Mouse (Mus musculus): ENCODE data around the gene Morn3. TPM values are rescaled to one million over a fixed set of nuclear protein-coding genes. Genes with fewer than 3 reads are reported as not detected.

Gene Morn3
- polyA plus RNA-seq (2016; fragmentation: Nextera tagmentation; extraction: Ambion mirVana) = 0.35 and 0.73 TPM in 2 replicates

DNA sequence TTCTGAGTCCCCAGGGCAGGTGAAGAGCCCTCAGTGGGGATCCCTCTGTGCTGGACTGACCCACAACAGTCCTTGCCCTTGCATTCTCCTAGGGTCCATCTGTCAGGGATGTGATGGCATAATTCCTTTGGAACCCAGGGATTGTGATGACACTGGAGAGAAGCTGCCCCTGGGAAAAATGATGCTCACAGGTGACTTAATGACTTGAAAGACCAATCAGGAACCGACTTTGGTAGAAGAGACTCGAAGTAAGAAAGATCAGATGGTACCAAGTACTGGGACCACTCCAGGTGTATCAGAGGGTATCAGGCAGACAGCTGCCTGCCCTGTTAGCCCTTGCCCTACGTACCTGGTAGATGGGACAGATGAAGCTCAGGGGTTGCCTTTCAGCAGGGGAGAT is at the start of gene Morn3:
Gene Morn3, minus strand, starts transcription at position 101 of the 400 bp plus-strand sequence.
- Histone ChIP-seq H3K4me3 (no peak within 1 kb of the TSS), H3K4me2 (replicated peaks) (no peak within 1 kb of the TSS), H3K27ac (no peak within 1 kb of the TSS), H3K9me3 (replicated peaks) (no peaks in the 10 kb centered on the region), H3K27me3 (no peaks in the 10 kb centered on the region), H3K9ac (no peak within 1 kb of the TSS), H3K36me3 (no peaks in the 10 kb centered on the region), H3K4me1 (peaks cover 6% of the 10 kb centered on the region)
- no peak for ATAC-seq (ENCODE audit: low FRiP score)
- 92% methylated on average over 3 of the region's 3 CpGs for WGBS

DNA sequence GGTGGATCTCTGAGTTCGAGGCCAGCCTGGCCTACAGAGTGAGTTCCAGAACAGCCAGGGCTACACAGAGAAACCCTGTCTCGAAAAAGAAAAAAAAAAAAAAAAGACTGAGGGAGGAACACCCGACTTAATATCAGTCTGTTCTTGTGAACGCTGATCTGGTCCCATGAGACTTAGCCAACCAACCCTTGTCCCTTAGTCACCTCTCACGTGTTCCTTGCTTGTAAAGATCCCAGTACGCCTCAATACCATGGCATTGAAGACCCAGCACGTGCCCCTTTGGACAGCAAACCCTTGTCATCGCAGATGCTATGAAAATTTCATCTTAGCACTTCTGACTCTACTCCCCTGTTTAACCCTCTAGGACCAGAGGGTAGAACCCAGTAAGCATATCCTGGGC is 49.5 kb upstream of the Morn3 start:
- Histone ChIP-seq H3K36me3 (no peaks in the 10 kb centered on the region), H3K27ac (no peak overlapping the region), H3K27me3 (no peaks in the 10 kb centered on the region), H3K4me1 (0 out of 2 replicates have a peak, but pooled peaks cover 3% of the 10 kb centered on the region), H3K4me2 (replicated peaks) (no peak overlapping the region), H3K4me3 (no peak overlapping the region), H3K9me3 (replicated peaks) (no peaks in the 10 kb centered on the region), H3K9ac (no peak overlapping the region)
- no peak for ATAC-seq (ENCODE audit: low FRiP score)
- 93% methylated on average over 8 of the region's 8 CpGs for WGBS

DNA sequence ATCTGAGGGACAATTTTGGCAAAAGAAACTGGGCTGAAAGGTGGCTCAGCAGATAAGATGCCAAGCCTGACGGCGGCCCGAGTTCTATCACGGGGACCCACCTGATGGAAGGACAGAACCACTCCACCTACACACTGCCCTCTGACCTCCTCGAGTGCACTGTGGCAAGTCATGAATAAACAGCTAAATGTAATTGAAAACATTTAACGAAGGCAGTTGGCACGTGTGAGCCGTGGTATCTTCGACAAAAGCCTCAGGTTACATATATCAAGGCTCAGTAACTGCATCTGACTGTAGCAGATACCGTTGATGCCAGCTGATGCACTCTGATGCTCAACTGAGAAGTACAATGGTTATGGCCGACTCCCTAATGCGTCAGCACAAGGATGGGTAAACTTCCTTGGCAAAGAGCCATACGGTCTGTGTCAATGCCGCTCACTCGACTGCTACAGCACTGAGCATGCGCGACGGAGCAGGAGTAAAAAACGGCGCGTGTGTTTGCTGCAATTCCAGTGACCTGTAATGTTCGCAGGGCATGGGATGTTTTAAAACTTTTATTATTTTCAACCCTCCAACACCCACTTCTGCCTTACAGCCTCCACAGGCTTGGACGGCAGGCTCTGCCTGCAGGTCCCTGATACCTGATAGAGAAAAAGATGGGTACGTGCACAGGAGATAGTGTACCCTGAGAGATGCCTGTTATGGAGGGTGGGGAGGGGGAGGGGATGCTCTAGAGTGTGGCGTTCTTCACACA is 47.6 kb upstream of the Morn3 start:
- no peaks in the 10 kb centered on the region for H3K27me3 ChIP-seq
- 0 out of 2 replicates have a peak, but pooled peaks cover 3% of the 10 kb centered on the region for H3K4me1 ChIP-seq
- no peak overlapping the region for H3K4me2 ChIP-seq (replicated peaks)
- no peak overlapping the region for H3K27ac ChIP-seq
- no peak overlapping the region for H3K4me3 ChIP-seq
- no peaks in the 10 kb centered on the region for H3K9me3 ChIP-seq (replicated peaks)
- no peaks in the 10 kb centered on the region for H3K36me3 ChIP-seq
- ATAC-seq (ENCODE audit: low FRiP score) = no peak
- WGBS = 82% methylated on average over 25 of the region's 25 CpGs
- no peak overlapping the region for H3K9ac ChIP-seq

DNA sequence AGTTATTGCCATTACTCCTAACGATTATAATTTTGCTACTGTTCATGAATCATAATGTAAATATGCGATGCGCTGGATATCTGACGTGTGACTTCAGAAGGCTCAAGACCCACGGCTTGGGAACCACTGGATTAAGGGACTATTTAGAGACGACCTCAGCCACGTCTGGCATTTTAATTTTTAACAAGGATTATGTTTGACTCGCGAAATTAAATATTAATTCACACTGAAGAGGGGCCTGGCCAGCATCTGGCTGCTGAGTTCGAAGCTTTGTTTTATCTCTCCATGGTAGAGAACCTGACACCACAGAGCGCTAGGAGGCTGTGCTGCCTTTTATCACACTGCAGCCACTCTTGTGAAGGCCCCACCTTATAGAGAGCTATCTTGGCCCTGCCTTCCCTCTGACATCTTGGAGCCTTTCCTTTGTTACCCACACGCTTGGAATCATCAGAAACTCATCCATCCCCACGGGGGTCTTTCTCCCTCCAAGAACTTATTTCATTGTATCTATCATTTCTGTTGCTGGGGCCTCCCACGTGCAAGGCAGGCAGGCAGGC is 46.3 kb upstream of the Morn3 start:
- 80% methylated on average over 14 of the region's 14 CpGs for WGBS
- no peaks in the 10 kb centered on the region for H3K9me3 ChIP-seq (replicated peaks)
- H3K36me3 ChIP-seq = no peaks in the 10 kb centered on the region
- no peak overlapping the region for H3K4me3 ChIP-seq
- H3K27me3 ChIP-seq = no peaks in the 10 kb centered on the region
- H3K27ac ChIP-seq = no peak overlapping the region
- no peak overlapping the region for H3K9ac ChIP-seq
- no peak overlapping the region for H3K4me2 ChIP-seq (replicated peaks)
- 0 out of 2 replicates have a peak, but pooled peaks cover 3% of the 10 kb centered on the region for H3K4me1 ChIP-seq
- ATAC-seq (ENCODE audit: low FRiP score) = no peak

DNA sequence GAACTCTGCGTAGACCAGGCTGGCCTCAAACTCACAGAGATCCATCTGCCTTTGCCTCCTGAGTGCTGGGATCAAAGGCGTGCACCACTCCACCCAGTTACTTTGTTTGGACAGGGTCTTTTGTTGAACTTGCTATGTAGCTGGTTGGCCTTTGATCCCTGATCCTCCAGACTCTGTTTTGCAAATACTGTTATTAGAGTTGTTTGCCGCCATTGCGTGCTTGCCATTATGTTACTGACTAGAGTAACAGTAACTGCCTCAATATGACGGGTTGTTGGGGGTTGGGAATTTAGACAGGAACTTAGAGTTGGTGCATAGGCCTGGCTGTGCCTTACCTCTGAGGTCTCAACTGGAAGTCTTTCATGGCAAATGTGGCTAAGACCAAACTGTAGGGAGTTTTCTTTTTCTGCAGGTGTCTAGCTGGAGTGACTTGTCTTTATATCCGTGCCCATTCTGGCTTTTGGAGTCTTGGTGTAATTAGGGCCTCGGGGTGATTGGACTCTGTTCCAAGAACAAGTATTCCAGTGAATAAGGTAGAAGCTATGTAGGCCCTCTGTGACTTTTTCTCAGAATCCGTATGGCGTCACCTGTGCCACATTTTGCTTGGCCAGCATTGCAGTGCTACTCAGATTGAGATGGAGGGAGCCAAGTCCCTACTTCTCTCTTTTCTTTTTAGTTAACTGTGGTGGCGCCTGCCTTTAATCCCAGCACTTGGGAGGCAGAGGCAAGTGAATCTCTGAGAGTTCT is 43.9 kb upstream of the Morn3 start:
- Histone ChIP-seq H3K4me3 (no peak overlapping the region), H3K27me3 (no peaks in the 10 kb centered on the region), H3K9me3 (replicated peaks) (no peaks in the 10 kb centered on the region), H3K4me1 (0 out of 2 replicates have a peak, but pooled peaks cover 3% of the 10 kb centered on the region), H3K9ac (no peak overlapping the region), H3K27ac (no peak overlapping the region), H3K36me3 (no peaks in the 10 kb centered on the region), H3K4me2 (replicated peaks) (no peak overlapping the region)
- 90% methylated on average over 10 of the region's 10 CpGs for WGBS
- ATAC-seq (ENCODE audit: low FRiP score) = no peak

DNA sequence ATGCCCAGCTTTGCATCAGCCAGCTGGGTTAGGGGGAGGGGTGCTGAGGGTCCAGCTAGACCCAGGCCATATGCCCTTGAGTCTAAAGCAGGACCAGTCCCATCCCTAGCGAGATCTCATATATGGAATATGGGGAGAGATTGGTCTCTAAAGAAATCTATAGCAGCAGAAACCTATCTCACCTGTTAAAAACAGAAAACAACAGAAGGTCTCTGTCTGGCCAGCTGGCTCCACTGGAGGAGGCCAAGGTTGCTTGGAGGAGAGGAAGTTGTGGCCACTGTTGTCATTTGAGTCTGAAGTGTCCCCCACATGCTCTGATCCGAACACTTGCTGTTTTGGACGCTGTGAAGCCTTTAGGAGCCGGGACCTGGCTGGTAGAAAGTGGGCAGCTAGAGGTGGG is 42.0 kb upstream of the Morn3 start:
- no peak overlapping the region for H3K4me2 ChIP-seq (replicated peaks)
- no peaks in the 10 kb centered on the region for H3K27me3 ChIP-seq
- WGBS = 95% methylated on average over 4 of the region's 4 CpGs
- no peak overlapping the region for H3K9ac ChIP-seq
- no peaks in the 10 kb centered on the region for H3K9me3 ChIP-seq (replicated peaks)
- H3K36me3 ChIP-seq = no peaks in the 10 kb centered on the region
- no peak for ATAC-seq (ENCODE audit: low FRiP score)
- H3K4me1 ChIP-seq = no peaks in the 10 kb centered on the region
- no peak overlapping the region for H3K4me3 ChIP-seq
- no peak overlapping the region for H3K27ac ChIP-seq

DNA sequence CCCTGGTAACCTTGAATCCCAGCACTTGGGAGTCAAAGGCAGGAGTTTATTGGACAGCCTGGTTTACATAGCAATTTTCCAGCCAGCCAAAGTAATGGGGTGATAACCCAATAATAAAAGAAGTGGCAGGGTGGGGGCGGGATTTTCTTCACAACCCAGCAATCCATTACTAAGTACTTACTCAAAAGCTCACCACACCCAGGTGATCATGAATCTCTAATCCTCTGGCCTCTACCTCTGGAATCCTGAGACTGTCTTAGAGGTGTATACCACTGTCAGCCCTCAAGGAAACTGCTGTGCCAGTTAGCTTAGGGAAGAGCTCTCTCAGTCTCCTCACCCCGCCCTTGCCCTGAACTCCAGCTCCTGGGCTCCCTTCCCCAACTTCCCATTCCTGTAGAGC is 39.7 kb upstream of the Morn3 start:
- H3K36me3 ChIP-seq = no peaks in the 10 kb centered on the region
- H3K4me1 ChIP-seq = 0 out of 2 replicates have a peak, but pooled peaks cover 2% of the 10 kb centered on the region
- no peak overlapping the region for H3K9ac ChIP-seq
- H3K27me3 ChIP-seq = no peaks in the 10 kb centered on the region
- no peak for ATAC-seq (ENCODE audit: low FRiP score)
- 91% methylated on average over 2 of the region's 2 CpGs for WGBS
- H3K4me2 ChIP-seq (replicated peaks) = no peak overlapping the region
- H3K4me3 ChIP-seq = no peak overlapping the region
- no peak overlapping the region for H3K27ac ChIP-seq
- H3K9me3 ChIP-seq (replicated peaks) = no peaks in the 10 kb centered on the region

DNA sequence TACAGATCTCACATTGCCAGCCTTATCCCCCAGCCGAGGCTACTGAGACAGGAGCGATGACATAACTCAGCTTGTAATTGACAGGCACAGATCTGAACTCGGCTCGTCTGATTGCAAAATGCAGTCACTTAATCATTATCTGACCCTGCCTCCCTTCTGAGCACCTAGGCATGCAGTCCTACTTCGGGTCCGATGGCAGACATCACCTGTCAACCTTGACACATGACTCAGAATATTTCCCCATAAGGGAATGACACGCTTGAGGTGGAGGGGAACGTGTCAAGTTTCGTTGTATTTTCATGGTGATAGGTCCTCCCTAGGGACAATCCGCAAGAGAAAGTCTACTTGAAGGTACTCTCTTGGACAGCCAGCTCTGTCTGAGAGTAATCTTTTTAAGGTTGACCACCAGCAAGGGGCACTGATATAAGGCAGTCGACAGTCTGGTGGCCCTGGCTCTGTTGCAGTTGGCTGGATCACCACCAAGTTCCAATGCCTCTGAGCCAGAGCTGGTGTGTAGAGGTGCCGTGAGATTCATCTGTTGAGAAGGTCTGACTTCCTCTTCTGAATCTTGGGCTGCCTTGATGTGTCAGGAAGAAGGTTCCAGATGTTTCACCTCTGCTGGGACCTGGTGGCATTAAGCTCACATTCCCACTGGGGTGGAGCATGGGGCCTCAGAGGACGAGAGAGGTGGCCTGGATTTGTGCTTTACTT is 36.7 kb upstream of the Morn3 start:
- H3K4me3 ChIP-seq = no peak overlapping the region
- no peak for ATAC-seq (ENCODE audit: low FRiP score)
- 0 out of 2 replicates have a peak, but pooled peaks cover 2% of the 10 kb centered on the region for H3K4me1 ChIP-seq
- H3K4me2 ChIP-seq (replicated peaks) = no peak overlapping the region
- no peaks in the 10 kb centered on the region for H3K27me3 ChIP-seq
- WGBS = 73% methylated on average over 13 of the region's 13 CpGs
- H3K9me3 ChIP-seq (replicated peaks) = 0 out of 2 replicates have a peak, but pooled peaks cover 6% of the 10 kb centered on the region
- H3K36me3 ChIP-seq = no peaks in the 10 kb centered on the region
- no peak overlapping the region for H3K9ac ChIP-seq
- no peak overlapping the region for H3K27ac ChIP-seq

DNA sequence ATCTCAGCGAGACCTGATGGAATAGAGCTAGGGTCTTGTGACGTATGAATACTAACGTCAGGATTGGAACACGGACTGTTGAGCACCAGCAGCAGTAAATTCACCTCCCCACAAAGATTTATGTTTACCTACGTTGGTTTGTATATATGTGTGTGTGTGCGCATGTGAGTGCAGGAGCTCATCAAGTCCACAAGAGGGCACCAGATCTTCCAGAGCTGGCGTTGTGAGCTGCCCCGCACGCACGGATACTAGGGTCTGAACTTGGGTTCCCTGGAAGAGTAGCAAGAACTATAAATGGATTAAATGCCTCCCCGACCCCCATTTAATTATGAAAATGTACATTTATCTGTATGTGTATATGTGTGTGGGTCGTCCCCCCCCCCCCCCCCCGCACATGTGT is 33.7 kb upstream of the Morn3 start:
- no peak for ATAC-seq (ENCODE audit: low FRiP score)
- Histone ChIP-seq H3K9ac (no peak overlapping the region), H3K27me3 (no peaks in the 10 kb centered on the region), H3K4me3 (no peak overlapping the region), H3K4me2 (replicated peaks) (no peak overlapping the region), H3K36me3 (no peaks in the 10 kb centered on the region), H3K4me1 (peaks cover 20% of the 10 kb centered on the region), H3K27ac (no peak overlapping the region), H3K9me3 (replicated peaks) (0 out of 2 replicates have a peak, but pooled peaks cover 6% of the 10 kb centered on the region)
- WGBS = 95% methylated on average over 12 of the region's 13 CpGs

DNA sequence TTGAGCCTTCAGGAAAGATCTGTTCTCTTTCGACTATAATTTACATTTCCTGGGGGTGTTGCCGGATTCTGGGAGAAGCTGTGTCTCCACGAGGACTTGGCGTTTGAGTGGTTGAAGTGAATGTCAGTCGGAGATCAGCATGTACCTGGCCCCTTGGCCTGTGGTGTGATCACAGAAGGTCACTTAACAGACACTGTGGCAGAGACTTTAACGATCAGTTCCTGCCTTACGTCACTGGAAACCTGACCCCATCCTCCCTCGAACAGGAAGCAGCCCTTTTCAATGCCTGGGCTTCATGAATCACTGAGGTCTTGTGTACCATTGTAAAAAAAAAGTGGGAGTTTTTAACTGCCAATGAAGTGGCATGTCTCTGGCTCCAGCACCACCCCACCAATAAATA is 33.2 kb upstream of the Morn3 start:
- no peak overlapping the region for H3K27ac ChIP-seq
- 0 out of 2 replicates have a peak, but pooled peaks cover 6% of the 10 kb centered on the region for H3K9me3 ChIP-seq (replicated peaks)
- no peak for ATAC-seq (ENCODE audit: low FRiP score)
- H3K4me1 ChIP-seq = peaks cover 23% of the 10 kb centered on the region
- H3K4me2 ChIP-seq (replicated peaks) = no peak overlapping the region
- H3K27me3 ChIP-seq = no peaks in the 10 kb centered on the region
- H3K36me3 ChIP-seq = no peaks in the 10 kb centered on the region
- WGBS = 74% methylated on average over 8 of the region's 8 CpGs
- no peak overlapping the region for H3K4me3 ChIP-seq
- no peak overlapping the region for H3K9ac ChIP-seq

DNA sequence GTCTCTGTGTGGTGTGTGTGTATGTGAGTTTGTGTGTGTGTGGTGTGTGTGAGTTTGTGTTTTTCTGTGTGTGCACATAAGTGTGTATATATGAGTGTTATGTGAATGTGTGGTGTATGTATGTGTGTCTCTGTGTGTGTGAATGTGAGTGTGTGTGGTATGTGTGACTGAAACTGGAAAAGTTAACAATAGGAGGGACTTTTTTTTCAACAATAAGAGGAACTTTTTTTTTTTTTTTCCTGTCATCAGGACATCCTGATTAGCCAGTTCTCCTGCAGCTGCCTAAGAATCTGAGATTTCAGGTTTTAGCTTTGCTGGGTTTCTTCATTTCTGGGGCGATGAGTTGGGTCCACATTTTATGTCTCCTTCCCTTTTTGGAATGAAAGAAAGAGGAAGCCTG is 32.8 kb upstream of the Morn3 start:
- Histone ChIP-seq H3K4me2 (replicated peaks) (no peak overlapping the region), H3K4me3 (no peak overlapping the region), H3K4me1 (peaks cover 23% of the 10 kb centered on the region), H3K36me3 (no peaks in the 10 kb centered on the region), H3K27ac (no peak overlapping the region), H3K27me3 (no peaks in the 10 kb centered on the region), H3K9me3 (replicated peaks) (0 out of 2 replicates have a peak, but pooled peaks cover 6% of the 10 kb centered on the region), H3K9ac (no peak overlapping the region)
- WGBS = 85% methylated on average over 1 of the region's 1 CpGs
- no peak for ATAC-seq (ENCODE audit: low FRiP score)
